Mouse (Mus musculus): ENCODE data around the gene Immp2l. TPM values are rescaled to one million over a fixed set of nuclear protein-coding genes. Genes with fewer than 3 reads are reported as not detected.

The Immp2l gene
- polyA plus RNA-seq, 1 experiment from 2014 or later: 30.5 TPM

- no peaks in the 10 kb centered on the region for H3K4me1 ChIP-seq (replicated peaks; ENCODE audit: control insufficient read depth, insufficient read depth, low read length)
- H3K9ac ChIP-seq (ENCODE audit: low read depth, low read length): no peak overlapping the region
- H3K9me3 ChIP-seq (ENCODE audit: control insufficient read depth): no peaks in the 10 kb centered on the region
- H3K4me2 ChIP-seq (replicated peaks; ENCODE audit: low read depth): no peak overlapping the region
- no peaks in the 10 kb centered on the region for H3K36me3 ChIP-seq (ENCODE audit: control insufficient read depth, insufficient read depth)
- H3K27me3 ChIP-seq (replicated peaks; ENCODE audit: control insufficient read depth, insufficient read depth, low read length): no peaks in the 10 kb centered on the region
- no peak overlapping the region for H3K27ac ChIP-seq (ENCODE audit: low read depth, low read length)
- TF ChIP-seq CTCF (IDR thresholded peaks at IDR 0.05; ENCODE audit: low read depth): no peak
- ATAC-seq: no peak
- no peak overlapping the region for H3K4me3 ChIP-seq (ENCODE audit: low read depth, low read length)
- WGBS: 89% methylated on average over 2 of the region's 2 CpGs
Observed at GRCm38 (mm10) chr12:41521671-41522070, 497.8 kb downstream of the Immp2l start.

GRCm38 (mm10) chr12:41526688-41527087, 502.8 kb downstream of the Immp2l start:
- Histone ChIP-seq H3K4me1 (replicated peaks; ENCODE audit: control insufficient read depth, insufficient read depth, low read length) (no peaks in the 10 kb centered on the region), H3K9ac (ENCODE audit: low read depth, low read length) (no peak overlapping the region), H3K27ac (ENCODE audit: low read depth, low read length) (no peak overlapping the region), H3K27me3 (replicated peaks; ENCODE audit: control insufficient read depth, insufficient read depth, low read length) (no peaks in the 10 kb centered on the region), H3K4me2 (replicated peaks; ENCODE audit: low read depth) (no peak overlapping the region), H3K9me3 (ENCODE audit: control insufficient read depth) (no peaks in the 10 kb centered on the region), H3K4me3 (ENCODE audit: low read depth, low read length) (no peak overlapping the region), H3K36me3 (ENCODE audit: control insufficient read depth, insufficient read depth) (no peaks in the 10 kb centered on the region)
- WGBS: 68% methylated on average over 2 of the region's 2 CpGs
- no peak for TF ChIP-seq CTCF (IDR thresholded peaks at IDR 0.05; ENCODE audit: low read depth)
- no peak for ATAC-seq

GRCm38 (mm10) chr12:41528410-41528809, 504.5 kb downstream of the Immp2l start:
- H3K9ac ChIP-seq (ENCODE audit: low read depth, low read length): no peak overlapping the region
- WGBS: 65% methylated on average over 4 of the region's 4 CpGs
- no peak overlapping the region for H3K4me2 ChIP-seq (replicated peaks; ENCODE audit: low read depth)
- H3K4me3 ChIP-seq (ENCODE audit: low read depth, low read length): no peak overlapping the region
- no peak overlapping the region for H3K27ac ChIP-seq (ENCODE audit: low read depth, low read length)
- H3K36me3 ChIP-seq (ENCODE audit: control insufficient read depth, insufficient read depth): no peaks in the 10 kb centered on the region
- H3K4me1 ChIP-seq (replicated peaks; ENCODE audit: control insufficient read depth, insufficient read depth, low read length): no peaks in the 10 kb centered on the region
- no peak for ATAC-seq
- no peak for TF ChIP-seq CTCF (IDR thresholded peaks at IDR 0.05; ENCODE audit: low read depth)
- no peaks in the 10 kb centered on the region for H3K9me3 ChIP-seq (ENCODE audit: control insufficient read depth)
- no peaks in the 10 kb centered on the region for H3K27me3 ChIP-seq (replicated peaks; ENCODE audit: control insufficient read depth, insufficient read depth, low read length)

- Histone ChIP-seq H3K4me1 (replicated peaks; ENCODE audit: control insufficient read depth, insufficient read depth, low read length) (no peaks in the 10 kb centered on the region), H3K9me3 (ENCODE audit: control insufficient read depth) (no peaks in the 10 kb centered on the region), H3K36me3 (ENCODE audit: control insufficient read depth, insufficient read depth) (no peaks in the 10 kb centered on the region), H3K9ac (ENCODE audit: low read depth, low read length) (no peak overlapping the region), H3K4me3 (ENCODE audit: low read depth, low read length) (no peak overlapping the region), H3K4me2 (replicated peaks; ENCODE audit: low read depth) (no peak overlapping the region), H3K27me3 (replicated peaks; ENCODE audit: control insufficient read depth, insufficient read depth, low read length) (no peaks in the 10 kb centered on the region), H3K27ac (ENCODE audit: low read depth, low read length) (no peak overlapping the region)
- ATAC-seq: no peak
- 87% methylated on average over 5 of the region's 5 CpGs for WGBS
- TF ChIP-seq CTCF (IDR thresholded peaks at IDR 0.05; ENCODE audit: low read depth): no peak
Observed at GRCm38 (mm10) chr12:41539989-41540388, 516.1 kb downstream of the Immp2l start.

GRCm38 (mm10) chr12:41551578-41551977, 527.7 kb downstream of the Immp2l start:
- WGBS: 77% methylated on average over 4 of the region's 4 CpGs
- Histone ChIP-seq H3K4me3 (ENCODE audit: low read depth, low read length) (no peak overlapping the region), H3K9ac (ENCODE audit: low read depth, low read length) (no peak overlapping the region), H3K27me3 (replicated peaks; ENCODE audit: control insufficient read depth, insufficient read depth, low read length) (no peaks in the 10 kb centered on the region), H3K9me3 (ENCODE audit: control insufficient read depth) (no peaks in the 10 kb centered on the region), H3K4me2 (replicated peaks; ENCODE audit: low read depth) (no peak overlapping the region), H3K36me3 (ENCODE audit: control insufficient read depth, insufficient read depth) (no peaks in the 10 kb centered on the region), H3K4me1 (replicated peaks; ENCODE audit: control insufficient read depth, insufficient read depth, low read length) (no peaks in the 10 kb centered on the region), H3K27ac (ENCODE audit: low read depth, low read length) (no peak overlapping the region)
- no peak for ATAC-seq
- TF ChIP-seq CTCF (IDR thresholded peaks at IDR 0.05; ENCODE audit: low read depth): no peak

- Histone ChIP-seq H3K4me1 (replicated peaks; ENCODE audit: control insufficient read depth, insufficient read depth, low read length) (no peaks in the 10 kb centered on the region), H3K4me2 (replicated peaks; ENCODE audit: low read depth) (no peak overlapping the region), H3K27me3 (replicated peaks; ENCODE audit: control insufficient read depth, insufficient read depth, low read length) (no peaks in the 10 kb centered on the region), H3K27ac (ENCODE audit: low read depth, low read length) (no peak overlapping the region), H3K9me3 (ENCODE audit: control insufficient read depth) (no peaks in the 10 kb centered on the region), H3K36me3 (ENCODE audit: control insufficient read depth, insufficient read depth) (no peaks in the 10 kb centered on the region), H3K4me3 (ENCODE audit: low read depth, low read length) (no peak overlapping the region), H3K9ac (ENCODE audit: low read depth, low read length) (no peak overlapping the region)
- TF ChIP-seq CTCF (IDR thresholded peaks at IDR 0.05; ENCODE audit: low read depth): no peak
- WGBS: 51% methylated on average over 3 of the region's 3 CpGs
- no peak for ATAC-seq
Observed at GRCm38 (mm10) chr12:41557832-41558231, 533.9 kb downstream of the Immp2l start.

All from intestine, postnatal 0 days (tissue).